Comparison of ENCODE assay signal across 8 mouse cellular contexts in genomic region chr5:135488881-135489694, GRCm38 (mm10). TPM values are rescaled to one million over a fixed set of nuclear protein-coding genes. Genes with fewer than 3 reads are reported as not detected.
DNase-seq lines count a peak whose midpoint lies in the region; ATAC-seq lines count a peak whose summit lies in the region.

No protein-coding gene starts in this region.

- H3K4me2 ChIP-seq in hindbrain, embryonic 16.5 days (ENCODE audit: low read length): peak overlapping the region; percentile 87

- no peaks in the 10 kb centered on the region for H3K9me3 ChIP-seq in hindbrain, embryonic 16.5 days (ENCODE audit: control insufficient read depth, low read length)

- no peaks in the 10 kb centered on the region for H3K27me3 ChIP-seq in hindbrain, embryonic 16.5 days (replicated peaks; ENCODE audit: control insufficient read depth, insufficient read depth, low read length)

- under 1% methylated on average over 52 of the region's 59 CpGs for WGBS in hindbrain, embryonic 16.5 days

- peaks cover 19% of the 10 kb centered on the region for H3K4me1 ChIP-seq in hindbrain, embryonic 16.5 days (ENCODE audit: control insufficient read depth, insufficient read depth, low read depth, low read length)

- peak; percentile 98 for DNase-seq in ZHBTc4 (ENCODE audit: low read depth, low spot score)
- peak; percentile 40 to 42 for DNase-seq in cerebellum, postnatal 36 days
- peak; percentile 22 to 42 for DNase-seq in gastrocnemius, adult 8-10 months (ENCODE audit: low spot score in 2 of 2)
- DNase-seq in left cerebral cortex, adult 8-10 months (ENCODE audit: low spot score in 2 of 2): peak; percentile 63 to 73
- DNase-seq in lung, postnatal 4 days: peak; percentile 88 to 89
- DNase-seq in retina, postnatal 1 day: peak; percentile 95
- DNase-seq in urinary bladder, postnatal 25 days (ENCODE audit: low spot score): peak; percentile 45

- peak; percentile 83 for ATAC-seq in hindbrain, embryonic 16.5 days

- peak overlapping the region; percentile 75 for H3K4me3 ChIP-seq in hindbrain, embryonic 16.5 days (ENCODE audit: low read length)

- no peaks in the 10 kb centered on the region for H3K36me3 ChIP-seq in hindbrain, embryonic 16.5 days (ENCODE audit: control insufficient read depth, insufficient read depth, low read length)

- peak overlapping the region; percentile 95 for H3K27ac ChIP-seq in hindbrain, embryonic 16.5 days (ENCODE audit: low read depth, low read length)

- peak overlapping the region; percentile 87 for H3K9ac ChIP-seq in hindbrain, embryonic 16.5 days (ENCODE audit: low read depth, low read length)

RNA-seq across cellular contexts. Expression of gene Hip1, which starts 55.8 kb away (rescaled TPM):
- 10 to 100 TPM; 14.7 to 17.2 (median 16.0) TPM for total RNA-seq in gastrocnemius, adult 8-10 months (2022)
- 35.3 and 44.6 TPM in 2 replicates for polyA plus RNA-seq in hindbrain, embryonic 16.5 days (2015; fragmentation: Nextera tagmentation; extraction: Ambion mirVana)
- 10 to 100 TPM; 41.3 to 47.8 (median 45.0) TPM for total RNA-seq in left cerebral cortex, adult 8-10 months (2022)

Comparison
In these comparisons a context has a peak if more than half of its experiments do, and no peak if none do; other contexts are left out.
1. Peak in every context shown above with its lines: DNase-seq, ATAC-seq, H3K4me3 ChIP-seq and H3K27ac ChIP-seq.
2. DNase-seq: peak in every context shown above with its lines; median percentile 98 in ZHBTc4; 95 in retina, postnatal 1 day; 88 in lung, postnatal 4 days; 68 in left cerebral cortex, adult 8-10 months; 45 in urinary bladder, postnatal 25 days; 41 in cerebellum, postnatal 36 days; 32 in gastrocnemius, adult 8-10 months.